Comparison of ENCODE assay signal across 8 mouse cellular contexts in the genomic region with DNA sequence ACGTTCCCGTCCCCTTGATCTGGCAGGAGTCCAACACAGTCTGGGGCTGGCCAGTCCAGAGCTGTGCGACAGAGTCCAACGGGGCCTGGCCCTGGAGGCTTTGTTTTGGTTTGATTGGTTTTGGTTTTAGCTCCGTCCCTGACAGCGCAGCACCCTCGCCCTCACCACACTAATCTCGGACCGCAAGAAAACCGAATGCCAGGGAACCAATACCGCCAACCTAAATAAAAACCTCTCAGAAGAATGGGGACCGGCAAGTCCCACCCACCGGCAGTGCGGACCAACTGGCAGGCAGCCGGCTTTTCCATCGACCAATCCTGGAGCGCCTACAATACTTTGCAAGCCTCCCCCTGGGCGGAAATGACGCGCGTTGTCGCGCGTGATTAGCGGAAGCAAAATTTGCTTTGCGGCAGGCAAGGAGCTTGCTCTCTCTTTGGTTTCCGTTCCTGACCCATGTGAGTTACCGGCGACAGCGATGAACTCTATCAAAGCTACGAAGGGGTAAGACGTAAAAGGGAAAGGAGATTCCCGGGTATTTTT. TPM values are rescaled to one million over a fixed set of nuclear protein-coding genes. Genes with fewer than 3 reads are reported as not detected.
DNase-seq lines count a peak whose midpoint lies in the region; ATAC-seq lines count a peak whose summit lies in the region.

A gene (plus strand): TSS at position 395 of the 540 bp plus-strand sequence.

- H3K9me3 ChIP-seq in heart, embryonic 14.5 days (ENCODE audit: control insufficient read depth, low read length): no peaks in the 10 kb centered on the region
- no peaks in the 10 kb centered on the region for H3K9me3 ChIP-seq in liver, embryonic 13.5 days (replicated peaks)
- H3K9me3 ChIP-seq in stomach, embryonic 16.5 days (replicated peaks; ENCODE audit: control insufficient read depth, low read length): no peaks in the 10 kb centered on the region

- H3K4me1 ChIP-seq in heart, embryonic 14.5 days (ENCODE audit: control insufficient read depth in 2 of 2, insufficient read depth in 2 of 2, low read length in 2 of 2): 0 out of 4 replicates have a peak, but pooled peaks cover 0 to 2% of the 10 kb centered on the region in 2 experiments
- peaks cover 10% of the 10 kb centered on the region for H3K4me1 ChIP-seq in liver, embryonic 13.5 days (replicated peaks)
- no peaks in the 10 kb centered on the region for H3K4me1 ChIP-seq in stomach, embryonic 16.5 days (ENCODE audit: control insufficient read depth, insufficient read depth, low read length)

- H3K27ac ChIP-seq in heart, embryonic 14.5 days (replicated peaks in 1 of 2; ENCODE audit: control insufficient read depth in 1 of 2, insufficient read depth in 1 of 2, low read depth in 2 of 2, low read length in 2 of 2): peak within 1 kb of the TSS; percentile 75 to 79
- H3K27ac ChIP-seq in liver, embryonic 13.5 days: peak within 1 kb of the TSS; percentile 86
- peak within 1 kb of the TSS; percentile 86 for H3K27ac ChIP-seq in stomach, embryonic 16.5 days (ENCODE audit: low read length)

- WGBS in heart, embryonic 14.5 days: 8% methylated on average over 33 of the region's 33 CpGs
- WGBS in liver, embryonic 13.5 days (ENCODE audit: insufficient replicate concordance): 8% methylated on average over 33 of the region's 33 CpGs
- WGBS in stomach, embryonic 16.5 days: 9% methylated on average over 33 of the region's 33 CpGs

- peak within 1 kb of the TSS; percentile 56 to 64 for H3K4me3 ChIP-seq in heart, embryonic 14.5 days (ENCODE audit: control insufficient read depth in 1 of 2, insufficient read depth in 1 of 2, low read depth in 1 of 2, low read length in 2 of 2)
- peak within 1 kb of the TSS; percentile 68 for H3K4me3 ChIP-seq in liver, embryonic 13.5 days (replicated peaks)
- peak within 1 kb of the TSS; percentile 62 for H3K4me3 ChIP-seq in stomach, embryonic 16.5 days (replicated peaks; ENCODE audit: low read length)

- peak within 1 kb of the TSS; percentile 76 for H3K9ac ChIP-seq in heart, embryonic 14.5 days (ENCODE audit: low read length)
- peak within 1 kb of the TSS; percentile 71 for H3K9ac ChIP-seq in liver, embryonic 13.5 days
- H3K9ac ChIP-seq in stomach, embryonic 16.5 days (ENCODE audit: low read length): peak within 1 kb of the TSS; percentile 71

- H3K4me2 ChIP-seq in heart, embryonic 14.5 days (ENCODE audit: low read length): peak within 1 kb of the TSS; percentile 72
- peak within 1 kb of the TSS; percentile 77 for H3K4me2 ChIP-seq in liver, embryonic 13.5 days
- peak within 1 kb of the TSS; percentile 60 for H3K4me2 ChIP-seq in stomach, embryonic 16.5 days (ENCODE audit: low read depth, low read length)

- no peaks in the 10 kb centered on the region for H3K27me3 ChIP-seq in heart, embryonic 14.5 days (ENCODE audit: control insufficient read depth, insufficient read depth, low read length)
- no peaks in the 10 kb centered on the region for H3K27me3 ChIP-seq in liver, embryonic 13.5 days
- no peaks in the 10 kb centered on the region for H3K27me3 ChIP-seq in stomach, embryonic 16.5 days (ENCODE audit: control insufficient read depth, insufficient read depth, low read length)

- peaks cover 11% of the 10 kb centered on the region; the same call in 1 of the 2 replicates for H3K36me3 ChIP-seq in heart, embryonic 14.5 days (ENCODE audit: control insufficient read depth, insufficient read depth, low read length)
- peaks cover 11% of the 10 kb centered on the region for H3K36me3 ChIP-seq in liver, embryonic 13.5 days
- H3K36me3 ChIP-seq in stomach, embryonic 16.5 days (ENCODE audit: control insufficient read depth, insufficient read depth, low read length): no peaks in the 10 kb centered on the region

- peak; percentile 97 for ATAC-seq in CD4-positive, CD25-positive, alpha-beta regulatory T cell, adult 4 months
- ATAC-seq in heart, embryonic 14.5 days (ENCODE audit: insufficient number of reproducible peaks, insufficient read depth, low FRiP score, low read depth): peak; percentile 95
- ATAC-seq in liver, embryonic 13.5 days (ENCODE audit: low read depth): peak; percentile 98
- ATAC-seq in stomach, embryonic 16.5 days (ENCODE audit: insufficient read depth, low FRiP score): peak; percentile 98

- peak; percentile 79 for DNase-seq in c-Kit-negative CD71-positive TER-119-positive erythroid progenitor cells, embryonic 14.5 days (ENCODE audit: low read depth, low spot score)
- peak; percentile 80 for DNase-seq in fibroblast of lung, adult 2 months (ENCODE audit: low read depth)
- peak; percentile 95 for DNase-seq in kidney, postnatal 14 days
- peak; percentile 92 for DNase-seq in liver, embryonic 13.5 days
- DNase-seq in neural tube, embryonic 10.5 days (ENCODE audit: extremely low spot score, low spot score): peak; percentile 86

RNA-seq across cellular contexts. Expression of the gene that starts here (rescaled TPM):
- polyA plus RNA-seq in CD4-positive, CD25-positive, alpha-beta regulatory T cell, adult 4 months (2017; shearing (Covaris generic)): 10 to 100 TPM; 32.1 to 33.6 TPM
- 9.5 and 10.8 TPM in 2 replicates for polyA plus RNA-seq in heart, embryonic 14.5 days (2014; fragmentation: Nextera tagmentation; extraction: Ambion mirVana)
- polyA plus RNA-seq in liver, embryonic 13.5 days (2015; fragmentation: Nextera tagmentation; extraction: Ambion mirVana): 16.6 and 21.6 TPM in 2 replicates
- polyA plus RNA-seq in stomach, embryonic 16.5 days (2015; fragmentation: Nextera tagmentation; extraction: Ambion mirVana): 15.2 and 17.0 TPM in 2 replicates

Comparison
In these comparisons a context has a peak if more than half of its experiments do, and no peak if none do; other contexts are left out.
1. Peak in every context shown above with its lines: DNase-seq, ATAC-seq, H3K4me3 ChIP-seq and H3K27ac ChIP-seq.